Mouse (Mus musculus): ENCODE measurements at regions not wholly inside any gene's neighbourhood (a gene's known extent, or its start where the extent isn't known, plus 50 kb on each side); places are given as distances from the start of the nearest gene placed in this dataset.
A peak's percentile ranks its signal among the peaks of the same experiment; 100 is the strongest.

GRCm38 (mm10) chr4:45746451-45746850 lies 52.4 kb upstream of the Aldh1b1 start:
- Histone ChIP-seq H3K4me2 (no peak overlapping the region), H3K4me1 (replicated peaks) (no peaks in the 10 kb centered on the region), H3K27me3 (peaks cover 7% of the 10 kb centered on the region; the same call in 1 of the 2 replicates), H3K4me3 (no peak overlapping the region), H3K36me3 (no peaks in the 10 kb centered on the region), H3K9me3 (no peaks in the 10 kb centered on the region), H3K9ac (no peak overlapping the region), H3K27ac (replicated peaks) (no peak overlapping the region)
- ATAC-seq (ENCODE audit: low read depth): no peak
- WGBS: 88% methylated on average over 3 of the region's 3 CpGs

- H3K4me1 ChIP-seq (replicated peaks): no peaks in the 10 kb centered on the region
- no peaks in the 10 kb centered on the region for H3K36me3 ChIP-seq
- no peak overlapping the region for H3K4me2 ChIP-seq
- H3K27me3 ChIP-seq: peaks cover 10% of the 10 kb centered on the region; the same call in 1 of the 2 replicates
- no peak overlapping the region for H3K9ac ChIP-seq
- H3K9me3 ChIP-seq: no peaks in the 10 kb centered on the region
- no peak for ATAC-seq (ENCODE audit: low read depth)
- H3K27ac ChIP-seq (replicated peaks): no peak overlapping the region
- WGBS: 66% methylated on average over 9 of the region's 9 CpGs
- no peak overlapping the region for H3K4me3 ChIP-seq
These were observed 53.1 kb upstream of the Aldh1b1 start for GRCm38 (mm10) chr4:45745746-45746145.

- no peak overlapping the region for H3K4me2 ChIP-seq
- H3K4me1 ChIP-seq (replicated peaks): no peaks in the 10 kb centered on the region
- H3K27ac ChIP-seq (replicated peaks): no peak overlapping the region
- no peaks in the 10 kb centered on the region for H3K9me3 ChIP-seq
- H3K36me3 ChIP-seq: no peaks in the 10 kb centered on the region
- no peak overlapping the region for H3K9ac ChIP-seq
- no peak for ATAC-seq (ENCODE audit: low read depth)
- 0 out of 2 replicates have a peak, but pooled peaks cover 7% of the 10 kb centered on the region for H3K27me3 ChIP-seq
- WGBS: 91% methylated on average over 4 of the region's 4 CpGs
- no peak overlapping the region for H3K4me3 ChIP-seq
These were observed 53.9 kb upstream of the Aldh1b1 start for GRCm38 (mm10) chr4:45744849-45745407.

GRCm38 (mm10) chr4:45740779-45741365 lies 58.0 kb upstream of the Aldh1b1 start:
- 85% methylated on average over 12 of the region's 12 CpGs for WGBS
- Histone ChIP-seq H3K9ac (no peak overlapping the region), H3K4me1 (replicated peaks) (peaks cover 21% of the 10 kb centered on the region), H3K27ac (replicated peaks) (no peak overlapping the region), H3K4me3 (no peak overlapping the region), H3K4me2 (no peak overlapping the region), H3K9me3 (no peaks in the 10 kb centered on the region), H3K36me3 (no peaks in the 10 kb centered on the region), H3K27me3 (peaks cover 12% of the 10 kb centered on the region; the same call in 1 of the 2 replicates)
- ATAC-seq (ENCODE audit: low read depth): no peak

- H3K4me3 ChIP-seq: no peak overlapping the region
- no peak for ATAC-seq (ENCODE audit: low read depth)
- no peak overlapping the region for H3K9ac ChIP-seq
- 80% methylated on average over 5 of the region's 5 CpGs for WGBS
- H3K27ac ChIP-seq (replicated peaks): no peak overlapping the region
- H3K4me2 ChIP-seq: no peak overlapping the region
- H3K9me3 ChIP-seq: no peaks in the 10 kb centered on the region
- peaks cover 12% of the 10 kb centered on the region; the same call in 1 of the 2 replicates for H3K27me3 ChIP-seq
- no peaks in the 10 kb centered on the region for H3K36me3 ChIP-seq
- H3K4me1 ChIP-seq (replicated peaks): peaks cover 23% of the 10 kb centered on the region
These were observed 58.5 kb upstream of the Aldh1b1 start for GRCm38 (mm10) chr4:45740319-45740718.

- Histone ChIP-seq H3K4me1 (replicated peaks) (peaks cover 23% of the 10 kb centered on the region), H3K9ac (no peak overlapping the region), H3K4me3 (no peak overlapping the region), H3K4me2 (no peak overlapping the region), H3K27ac (replicated peaks) (no peak overlapping the region), H3K36me3 (no peaks in the 10 kb centered on the region), H3K9me3 (no peaks in the 10 kb centered on the region), H3K27me3 (peaks cover 12% of the 10 kb centered on the region; the same call in 1 of the 2 replicates)
- 65% methylated on average over 3 of the region's 3 CpGs for WGBS
- ATAC-seq (ENCODE audit: low read depth): no peak
These were observed 59.1 kb upstream of the Aldh1b1 start for GRCm38 (mm10) chr4:45739696-45740095.

- H3K27ac ChIP-seq (replicated peaks): no peak overlapping the region
- H3K4me1 ChIP-seq (replicated peaks): peaks cover 23% of the 10 kb centered on the region
- WGBS: 58% methylated on average over 9 of the region's 9 CpGs
These were observed 59.7 kb upstream of the Aldh1b1 start for GRCm38 (mm10) chr4:45739168-45739567.

GRCm38 (mm10) chr4:45738746-45739145 lies 60.1 kb upstream of the Aldh1b1 start:
- no peaks in the 10 kb centered on the region for H3K36me3 ChIP-seq
- H3K27ac ChIP-seq (replicated peaks): no peak overlapping the region
- no peak overlapping the region for H3K4me3 ChIP-seq
- 39% methylated on average over 11 of the region's 11 CpGs for WGBS
- no peak overlapping the region for H3K4me2 ChIP-seq
- no peaks in the 10 kb centered on the region for H3K9me3 ChIP-seq
- H3K9ac ChIP-seq: no peak overlapping the region
- H3K4me1 ChIP-seq (replicated peaks): peaks cover 23% of the 10 kb centered on the region
- ATAC-seq (ENCODE audit: low read depth): no peak
- peaks cover 12% of the 10 kb centered on the region; the same call in 1 of the 2 replicates for H3K27me3 ChIP-seq

More at GRCm38 (mm10) chr4:45739168-45739567, 59.7 kb upstream of the Aldh1b1 start:
- H3K4me3 ChIP-seq: no peak overlapping the region
- H3K9ac ChIP-seq: no peak overlapping the region
- H3K9me3 ChIP-seq: no peaks in the 10 kb centered on the region
- no peak overlapping the region for H3K4me2 ChIP-seq
- no peak for ATAC-seq (ENCODE audit: low read depth)
- H3K36me3 ChIP-seq: no peaks in the 10 kb centered on the region
- peaks cover 12% of the 10 kb centered on the region; the same call in 1 of the 2 replicates for H3K27me3 ChIP-seq

GRCm38 (mm10) chr4:45736215-45736815 lies 62.5 kb upstream of the Aldh1b1 start:
- H3K4me1 ChIP-seq (replicated peaks): peaks cover 24% of the 10 kb centered on the region
- H3K27me3 ChIP-seq: peaks cover 9% of the 10 kb centered on the region; the same call in 1 of the 2 replicates
- no peaks in the 10 kb centered on the region for H3K36me3 ChIP-seq
- ATAC-seq (ENCODE audit: low read depth): peak; percentile 57; the same call in 1 of the 2 replicates
- H3K9ac ChIP-seq: no peak overlapping the region
- peak overlapping the region; percentile 38; the same call in 1 of the 2 replicates for H3K27ac ChIP-seq (replicated peaks)
- H3K4me2 ChIP-seq: no peak overlapping the region
- no peaks in the 10 kb centered on the region for H3K9me3 ChIP-seq
- WGBS: 30% methylated on average over 10 of the region's 10 CpGs
- no peak overlapping the region for H3K4me3 ChIP-seq

- Histone ChIP-seq H3K27ac (replicated peaks) (no peak overlapping the region), H3K9me3 (no peaks in the 10 kb centered on the region), H3K36me3 (no peaks in the 10 kb centered on the region), H3K9ac (no peak overlapping the region), H3K4me2 (no peak overlapping the region), H3K4me1 (replicated peaks) (peaks cover 44% of the 10 kb centered on the region), H3K27me3 (peaks cover 6% of the 10 kb centered on the region; the same call in 1 of the 2 replicates), H3K4me3 (no peak overlapping the region)
- no peak for ATAC-seq (ENCODE audit: low read depth)
- WGBS: 92% methylated on average over 6 of the region's 6 CpGs
These were observed 64.8 kb upstream of the Aldh1b1 start for GRCm38 (mm10) chr4:45734011-45734410.

- 33% methylated on average over 14 of the region's 14 CpGs for WGBS
- Histone ChIP-seq H3K36me3 (no peaks in the 10 kb centered on the region), H3K4me1 (replicated peaks) (peaks cover 51% of the 10 kb centered on the region), H3K9ac (0 out of 2 replicates have a peak overlapping the region, but pooled peaks have one; percentile 8), H3K9me3 (no peaks in the 10 kb centered on the region), H3K27me3 (no peaks in the 10 kb centered on the region), H3K4me3 (no peak overlapping the region), H3K4me2 (no peak overlapping the region), H3K27ac (replicated peaks) (0 out of 2 replicates have a peak overlapping the region, but pooled peaks have one; percentile 42)
- no peak for ATAC-seq (ENCODE audit: low read depth)
These were observed 67.7 kb upstream of the Aldh1b1 start for GRCm38 (mm10) chr4:45730862-45731831.
